Mouse (Mus musculus) heart, postnatal 10 days (tissue): ENCODE data around the gene Olfr430. TPM values are rescaled to one million over a fixed set of nuclear protein-coding genes. Genes with fewer than 3 reads are reported as not detected.

ENCODE experiments used
- total RNA-seq, 2 experiments: library from RNA; stranded (reverse); gene quantifications; 2 replicates each; pipeline ENCODE4 v1.2.3; 2021

Gene Olfr430
- total RNA-seq, 2 experiments from 2014 or later = not detected

Other genes with a start within 250 kb of the Olfr430 start
- 1 to 10 TPM in 1 of 2 experiments, under 1 TPM in 1; 0.47 to 1.0 TPM for gene Ifi211, start 153.6 kb upstream of the Olfr430 start, total RNA-seq
- 10 to 100 TPM; 12.0 to 14.8 TPM for gene Mndal, start 124.1 kb upstream of the Olfr430 start, total RNA-seq
- 10 to 100 TPM; 10.7 to 12.3 TPM for gene Ifi203, start 123.9 kb upstream of the Olfr430 start, total RNA-seq
- not detected for gene Ifi202b, start 83.9 kb upstream of the Olfr430 start, total RNA-seq
- under 1 TPM; 0.45 to 0.69 TPM for gene Ifi205, start 34.8 kb upstream of the Olfr430 start, total RNA-seq
- not detected for gene Olfr433, start 25.9 kb upstream of the Olfr430 start, total RNA-seq
- not detected for gene Olfr432, start 17.4 kb upstream of the Olfr430 start, total RNA-seq
- gene Olfr429, start 17.7 kb downstream of the Olfr430 start, total RNA-seq = not detected
- gene Olfr427, start 30.3 kb downstream of the Olfr430 start, total RNA-seq = not detected
- gene Olfr231, start 54.6 kb downstream of the Olfr430 start, total RNA-seq = not detected
- not detected for gene Olfr424, start 64.9 kb downstream of the Olfr430 start, total RNA-seq
- not detected for gene Olfr420, start 89.0 kb downstream of the Olfr430 start, total RNA-seq
- 10 to 100 TPM in 1 of 2 experiments, 1 to 10 TPM in 1; 9.6 to 10.3 TPM for gene Spta1, start 106.2 kb downstream of the Olfr430 start, total RNA-seq
- not detected for gene Olfr419, start 185.5 kb downstream of the Olfr430 start, total RNA-seq